Mouse (Mus musculus): ENCODE results near the gene Tspan1.

The Tspan1 gene

GRCm38 (mm10) chr4:116167404-116167803, at the start of gene Tspan1:
Gene Tspan1, minus strand, starts transcription at chr4:116167601.
- DNase-seq, result no peak

GRCm38 (mm10) chr4:116217046-116217445, 49.6 kb upstream of the Tspan1 start:
- no peak for DNase-seq

- DNase-seq, result no peak
Observed at GRCm38 (mm10) chr4:116215895-116216605, 48.6 kb upstream of the Tspan1 start.

GRCm38 (mm10) chr4:116208891-116209290, 41.5 kb upstream of the Tspan1 start:
- DNase-seq, result no peak

GRCm38 (mm10) chr4:116206531-116206930, 39.1 kb upstream of the Tspan1 start:
- DNase-seq, result no peak

- DNase-seq, result no peak
Observed at GRCm38 (mm10) chr4:116204422-116204821, 37.0 kb upstream of the Tspan1 start.

GRCm38 (mm10) chr4:116198422-116198821, 31.0 kb upstream of the Tspan1 start:
- DNase-seq, result peak; percentile 72

- DNase-seq, result no peak
Observed at GRCm38 (mm10) chr4:116193583-116194383, 26.4 kb upstream of the Tspan1 start.

GRCm38 (mm10) chr4:116192286-116192835, 25.0 kb upstream of the Tspan1 start:
- DNase-seq, result no peak

- no peak for DNase-seq
Observed at GRCm38 (mm10) chr4:116185083-116185482, 17.7 kb upstream of the Tspan1 start.

GRCm38 (mm10) chr4:116182745-116183144, 15.3 kb upstream of the Tspan1 start:
- DNase-seq, result peak; percentile 42

- DNase-seq, result no peak
Observed at GRCm38 (mm10) chr4:116182079-116182478, 14.7 kb upstream of the Tspan1 start.

GRCm38 (mm10) chr4:116177140-116177539, 9.7 kb upstream of the Tspan1 start:
- peak; percentile 79 for DNase-seq

GRCm38 (mm10) chr4:116176543-116176988, 9.2 kb upstream of the Tspan1 start:
- peak; percentile 92 for DNase-seq

- peak; percentile 74 for DNase-seq
Observed at GRCm38 (mm10) chr4:116175711-116176542, 8.5 kb upstream of the Tspan1 start.

GRCm38 (mm10) chr4:116175136-116175535, 7.7 kb upstream of the Tspan1 start:
- no peak for DNase-seq

GRCm38 (mm10) chr4:116174466-116175116, 7.2 kb upstream of the Tspan1 start:
- DNase-seq, result peak; percentile 80

GRCm38 (mm10) chr4:116173752-116174151, 6.4 kb upstream of the Tspan1 start:
- DNase-seq, result peak; percentile 46

GRCm38 (mm10) chr4:116173072-116173471, 5.7 kb upstream of the Tspan1 start, which contains the start of the genes 1700042G07Rik and Gm49337:
Gene 1700042G07Rik, plus strand, starts transcription at chr4:116173372.
Gene Gm49337, plus strand, starts transcription at chr4:116173384.
- peak; percentile 26 for DNase-seq

GRCm38 (mm10) chr4:116169353-116169672, 1.9 kb upstream of the Tspan1 start:
- no peak for DNase-seq

- peak; percentile 88 for DNase-seq
Observed at GRCm38 (mm10) chr4:116168617-116169352, 1.4 kb upstream of the Tspan1 start.
